Mouse (Mus musculus) v-Abl transformed pro-B cells (cell line): ENCODE data around the gene Cog1.

Experiments
- in situ Hi-C, 2 experiments: fragments of 400-800 bp; cut with MboI; formaldehyde crosslinking; loops; one replicate each; pipeline ENCODE4 v1.15.1; 2025; ENCODE audit not compliant: unreplicated experiment in 2 of 2

Gene Cog1

GRCm38 (mm10) chr11:113660940-113661339, 12.0 kb downstream of the Cog1 start:
- in situ Hi-C loops, result no loop called here

GRCm38 (mm10) chr11:113661835-113662351, 12.9 kb downstream of the Cog1 start:
- in situ Hi-C loops, result no loop called here

- in situ Hi-C loops, result no loop called here
Observed at GRCm38 (mm10) chr11:113664279-113664678, 15.3 kb downstream of the Cog1 start.

GRCm38 (mm10) chr11:113666205-113666604, 17.2 kb downstream of the Cog1 start:
- in situ Hi-C loops, result no loop called here

GRCm38 (mm10) chr11:113666648-113667047, 17.7 kb downstream of the Cog1 start:
- in situ Hi-C loops, result no loop called here

- in situ Hi-C loops, result no loop called here
Observed at GRCm38 (mm10) chr11:113667122-113667521, 18.2 kb downstream of the Cog1 start.

GRCm38 (mm10) chr11:113667704-113668103, 18.7 kb downstream of the Cog1 start:
- in situ Hi-C loops, result no loop called here

GRCm38 (mm10) chr11:113668857-113669256, 19.9 kb downstream of the Cog1 start:
- in situ Hi-C loops, result no loop called here

GRCm38 (mm10) chr11:113669711-113670110, 20.7 kb downstream of the Cog1 start:
- in situ Hi-C loops, result no loop called here

- in situ Hi-C loops, result no loop called here
Observed at GRCm38 (mm10) chr11:113673614-113674013, 24.6 kb downstream of the Cog1 start.

GRCm38 (mm10) chr11:113674595-113674994, 25.6 kb downstream of the Cog1 start:
- in situ Hi-C loops, result no loop called here

- in situ Hi-C loops, result loop anchor here in 1 of 2 experiments (25.0 kb wide), 2 partner anchors 1235 to 1485 kb away; partner anchors contain the start of gene Slc9a3r1
Observed at GRCm38 (mm10) chr11:113676847-113677246, 27.9 kb downstream of the Cog1 start.

- in situ Hi-C loops, result loop anchor here in 1 of 2 experiments (25.0 kb wide), 2 partner anchors 1235 to 1485 kb away; partner anchors contain the start of gene Slc9a3r1
Observed at GRCm38 (mm10) chr11:113677378-113677777, 28.4 kb downstream of the Cog1 start.

GRCm38 (mm10) chr11:113678373-113678772, 29.4 kb downstream of the Cog1 start:
- in situ Hi-C loops, result loop anchor here in 1 of 2 experiments (25.0 kb wide), 2 partner anchors 1234 to 1484 kb away; partner anchors contain the start of gene Slc9a3r1

GRCm38 (mm10) chr11:113680954-113681353, 32.0 kb downstream of the Cog1 start:
- in situ Hi-C loops, result loop anchor here (5.0 to 25.0 kb wide), 3 partner anchors 34 to 1481 kb away; partner anchors contain the start of genes Cog1 (in 2 of the 2) and Slc9a3r1 (in 1 of the 2)

- in situ Hi-C loops, result loop anchor here (5.0 to 25.0 kb wide), 3 partner anchors 35 to 1480 kb away; partner anchors contain the start of genes Cog1 (in 2 of the 2) and Slc9a3r1 (in 1 of the 2)
Observed at GRCm38 (mm10) chr11:113681979-113682378, 33.0 kb downstream of the Cog1 start.

- in situ Hi-C loops, result loop anchor here (5.0 to 25.0 kb wide), 3 partner anchors 36 to 1479 kb away; partner anchors contain the start of genes Cog1 (in 2 of the 2) and Slc9a3r1 (in 1 of the 2)
Observed at GRCm38 (mm10) chr11:113682897-113683626, 34.1 kb downstream of the Cog1 start.

- in situ Hi-C loops, result loop anchor here (5.0 to 25.0 kb wide), 3 partner anchors 36 to 1479 kb away; partner anchors contain the start of genes Cog1 (in 2 of the 2) and Slc9a3r1 (in 1 of the 2)
Observed at GRCm38 (mm10) chr11:113683627-113683956, 34.6 kb downstream of the Cog1 start.

GRCm38 (mm10) chr11:113683957-113684706, 35.2 kb downstream of the Cog1 start, which contains the start of the genes Fam104a and D11Wsu47e:
Gene Fam104a (minus strand): TSS chr11:113684155.
Gene D11Wsu47e (plus strand): TSS chr11:113684412.
- in situ Hi-C loops, result loop anchor here (5.0 to 25.0 kb wide), 3 partner anchors 37 to 1478 kb away; partner anchors contain the start of genes Cog1 (in 2 of the 2) and Slc9a3r1 (in 1 of the 2)

- in situ Hi-C loops, result loop anchor here (5.0 to 25.0 kb wide), 3 partner anchors 38 to 1477 kb away; partner anchors contain the start of genes Cog1 (in 2 of the 2) and Slc9a3r1 (in 1 of the 2)
Observed at GRCm38 (mm10) chr11:113684707-113685426, 35.9 kb downstream of the Cog1 start.
